22 mouse cellular contexts compared by ENCODE assay signal in the genomic region with DNA sequence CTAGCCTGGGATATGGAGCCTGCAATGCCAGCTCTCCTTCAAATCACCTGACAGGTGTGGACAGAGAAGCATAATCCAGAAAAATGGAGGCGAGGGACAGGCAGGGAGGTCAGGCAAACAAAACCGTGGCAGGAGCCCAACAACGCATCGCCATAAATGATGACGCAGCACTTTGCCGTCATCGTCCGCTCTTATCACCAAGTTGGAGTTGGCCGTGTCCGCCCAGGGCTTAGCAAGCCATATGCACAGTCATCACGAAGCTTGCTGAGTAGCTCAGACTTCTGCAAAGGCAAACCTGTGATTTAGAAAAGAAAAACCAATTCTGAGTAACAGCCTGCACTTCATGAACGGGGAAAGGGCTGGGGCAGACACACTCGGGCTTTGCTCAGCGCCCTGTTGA. TPM values are rescaled to one million over a fixed set of nuclear protein-coding genes. Genes with fewer than 3 reads are reported as not detected.
DNase-seq lines count a peak whose midpoint lies in the region; ATAC-seq and TF ChIP-seq lines count a peak whose summit lies in the region.
"Had no signal": no experiment of that assay in that cellular context is flagged by ENCODE, and none has a peak within 500 bp of the region (broad histone marks: within the 10 kb centered on the region; RNA-seq: fewer than 3 reads in every experiment).

No protein-coding gene starts in this region.

- no peak overlapping the region for H3K9ac ChIP-seq in ES-E14 (ENCODE audit: insufficient read depth, low read depth, low read length, poor library complexity, severe bottlenecking)
- H3K9ac ChIP-seq: embryonic facial prominence, embryonic 12.5 days; lung, embryonic 15.5 days had no signal

- no peaks in the 10 kb centered on the region for H3K9me3 ChIP-seq in ES-E14 (ENCODE audit: control insufficient read depth, insufficient read depth, low read depth, low read length)
- H3K9me3 ChIP-seq: embryonic facial prominence, embryonic 12.5 days; lung, embryonic 15.5 days; megakaryocyte, embryonic 14.5 days had no signal

- H3K36me3 ChIP-seq in ES-E14 (ENCODE audit: control insufficient read depth, insufficient read depth, low read length, poor library complexity, severe bottlenecking) = no peaks in the 10 kb centered on the region
- H3K36me3 ChIP-seq: embryonic facial prominence, embryonic 12.5 days; lung, embryonic 15.5 days had no signal

- H3K27ac ChIP-seq in ES-E14 (ENCODE audit: insufficient read depth, low read depth, low read length, poor library complexity, severe bottlenecking) = no peak overlapping the region
- H3K27ac ChIP-seq: embryonic facial prominence, embryonic 12.5 days; gastrocnemius, adult 2 months; kidney, postnatal 0 days; lung, embryonic 15.5 days had no signal

- peak; percentile 16 for DNase-seq in adrenal gland, postnatal 14 days
- DNase-seq in adrenal gland, adult 18-20 months (ENCODE audit: low spot score in 2 of 2) = no peak
- no peak for DNase-seq in ES-E14 (ENCODE audit: low read depth, low spot score)
- peak; percentile 81 for DNase-seq in liver
- DNase-seq in cerebellum, adult 8-10 months = no peak
- no peak for DNase-seq in gastrocnemius, adult 8-10 months (ENCODE audit: low spot score in 2 of 2)
- DNase-seq: cerebellum, postnatal 25 days; gastrocnemius, adult 2 months; right cerebral cortex, postnatal 14 days; thymus, postnatal 25 days had no signal

- H3K4me1 ChIP-seq in ES-E14 (ENCODE audit: control insufficient read depth in 2 of 2, insufficient read depth in 2 of 2, low read length in 2 of 2, poor library complexity in 1 of 2) = peaks cover 3 to 7% of the 10 kb centered on the region in 2 experiments; a peak in 1 of 4 replicates
- H3K4me1 ChIP-seq: lung, embryonic 15.5 days had no signal

- in situ Hi-C loops in ES-E14 (cut with MboI; ENCODE audit: low sequenced_read_pairs in 2 of 2, unreplicated experiment in 2 of 2) = no loop called here

- ATAC-seq in megakaryocyte-erythroid progenitor cell, adult 5-6 weeks (replicated peaks; ENCODE audit: low FRiP score, low TSS enrichment, poor library complexity, severe bottlenecking) = peak; percentile 85
- ATAC-seq in frontal cortex, adult (ENCODE audit: low TSS enrichment) = no peak
- ATAC-seq: activated CD4-positive, CD25-positive, alpha-beta regulatory T cell, adult 4 months had no signal

- H3K4me3 ChIP-seq in ES-E14 (ENCODE audit: insufficient read depth in 1 of 2, low read depth in 1 of 2, low read length in 2 of 2, poor library complexity in 1 of 2, severe bottlenecking in 1 of 2) = 0 out of 4 replicates have a peak overlapping the region, but pooled peaks of 1 of the 2 experiments have one; percentile 15
- H3K4me3 ChIP-seq: embryonic facial prominence, embryonic 12.5 days; gastrocnemius, adult 2 months; lung, embryonic 15.5 days; megakaryocyte, embryonic 14.5 days; myocyte had no signal

TF ChIP-seq in ES-E14, 5 proteins besides CTCF, POLR2A, EP300 and RAD21:
- TF ChIP-seq ZC3H11A (IDR thresholded peaks at IDR 0.05; ENCODE audit: borderline replicate concordance, low read depth, low read length) (no peak), MAFK (IDR thresholded peaks at IDR 0.05; ENCODE audit: insufficient read depth, low read depth, low read length) (peak; percentile 97), HCFC1 (IDR thresholded peaks at IDR 0.05; ENCODE audit: borderline replicate concordance, insufficient read depth, low read length) (no peak)
TF ChIP-seq in ES-E14: peak in this region for 1.

RNA-seq across cellular contexts. Expression of gene Gins3, which starts 22.5 kb away (rescaled TPM):
- 2.9 and 4.1 TPM in 2 replicates for total RNA-seq in adrenal gland, postnatal 14 days (2021)
- total RNA-seq in adrenal gland, adult 18-20 months (2021) = 1 to 10 TPM; 1.6 to 1.7 TPM
- total RNA-seq in ES-E14 (2012; rRNA removed) = 12.7 and 13.9 TPM in 2 replicates
- 21.2 and 21.6 TPM in 2 replicates for total RNA-seq in megakaryocyte-erythroid progenitor cell, adult 5-6 weeks (2014; fragmentation: Nextera tagmentation)
- total RNA-seq in megakaryocyte-erythroid progenitor cell, adult 5-6 weeks (2017) = 10.7 and 24.0 TPM in 2 replicates
- total RNA-seq in gastrocnemius, adult 8-10 months (2022) = under 1 TPM; 0.25 to 0.67 (median 0.47) TPM

RNA-seq across cellular contexts. Expression of gene Prss54, which starts 34.6 kb away (rescaled TPM):
- not detected in 2 replicates for total RNA-seq in adrenal gland, postnatal 14 days (2021)
- total RNA-seq in adrenal gland, adult 18-20 months (2021) = not detected
- total RNA-seq in ES-E14 (2012; rRNA removed) = not detected in 2 replicates
- not detected in 2 replicates for total RNA-seq in megakaryocyte-erythroid progenitor cell, adult 5-6 weeks (2014; fragmentation: Nextera tagmentation)
- not detected in 2 replicates for total RNA-seq in megakaryocyte-erythroid progenitor cell, adult 5-6 weeks (2017)
- not detected for total RNA-seq in gastrocnemius, adult 8-10 months (2022)
- total RNA-seq: gastrocnemius, adult 2 months; heart, adult 8-10 months; hematopoietic stem cell, adult 5-6 weeks; layer of hippocampus, postnatal 10 days; left cerebral cortex, postnatal 25 days had no signal

Comparison
In these comparisons a context has a peak if more than half of its experiments do, and no peak if none do; other contexts are left out.
1. DNase-seq: peak in adrenal gland, postnatal 14 days (single experiment) and liver (single experiment); none in adrenal gland, adult 18-20 months (0 of 2), ES-E14 (single experiment), cerebellum, adult 8-10 months (single experiment) and gastrocnemius, adult 8-10 months (0 of 2).